Mouse (Mus musculus) lung, adult 2 months (tissue): ENCODE data around the gene 4930447C04Rik. TPM values are rescaled to one million over a fixed set of nuclear protein-coding genes. Genes with fewer than 3 reads are reported as not detected.

Source experiments
- DNase-seq: peaks from one replicate; pipeline ENCODE4 v3.0.0; 2022
- H3K4me1 ChIP-seq: fragments of 200-500 bp; 2 replicates; pipeline ENCODE4 v1.6.1; 2011; ENCODE audit warnings: low read length; ENCODE audit not compliant: control insufficient read depth, insufficient read depth
- H3K4me3 ChIP-seq: fragments of 200-500 bp; replicated peaks from 2 replicates; pipeline ENCODE3; 2011; ENCODE audit warnings: low read depth, mild to moderate bottlenecking, control low read depth, low read length; ENCODE audit errors: extremely low read depth
- CTCF ChIP-seq: fragments of 200-500 bp; IDR thresholded peaks from 2 replicates; pipeline ENCODE4 v1.5.1; 2011; ENCODE audit warnings: mild to moderate bottlenecking, low read length, control low read depth; ENCODE audit not compliant: insufficient read depth
- POLR2A ChIP-seq: fragments of 200-500 bp; IDR thresholded peaks from 2 replicates; pipeline ENCODE4 v1.6.1; 2011; ENCODE audit warnings: low read depth, mild to moderate bottlenecking, control low read depth, low read length, borderline replicate concordance; ENCODE audit errors: extremely low read depth
- WGBS: fragments of 180-500 bp; shearing (Covaris S2); methylation state at CpG from one replicate; pipeline ENCODE4 v1.1.7; 2018; 5-methylcytosine and 5-hydroxymethylcytosine counted together
- polyA plus RNA-seq: library from polyadenylated mRNA; depleted of rRNA; stranded (reverse); fragments of >200 nt; gene quantifications from 2 replicates; pipeline ENCODE4 v1.2.3, GENCODE M21; 2012; rRNA removed

Gene 4930447C04Rik
- polyA plus RNA-seq: not detected in 2 replicates

GRCm38 (mm10) chr12:72940071-72940821 lies at the start of gene 4930447C04Rik:
Gene 4930447C04Rik (minus strand): TSS chr12:72940774.
- H3K4me3 ChIP-seq: no peak within 1 kb of the TSS
- no peaks in the 10 kb centered on the region for H3K4me1 ChIP-seq
- 5% methylated on average over 39 of the region's 39 CpGs for WGBS
- no peak for DNase-seq
- TF ChIP-seq POLR2A (no peak), CTCF (no peak)

GRCm38 (mm10) chr12:72983071-72983857 lies 42.7 kb upstream of the 4930447C04Rik start:
- no peak overlapping the region for H3K4me3 ChIP-seq
- 55% methylated on average over 8 of the region's 8 CpGs for WGBS
- DNase-seq: no peak
- TF ChIP-seq POLR2A (no peak), CTCF (no peak)
- no peaks in the 10 kb centered on the region for H3K4me1 ChIP-seq

- Histone ChIP-seq H3K4me3 (no peak overlapping the region), H3K4me1 (no peaks in the 10 kb centered on the region)
- WGBS: 69% methylated on average over 10 of the region's 10 CpGs
- TF ChIP-seq POLR2A (no peak), CTCF (no peak)
- DNase-seq: no peak
Measured at GRCm38 (mm10) chr12:72982616-72983015, 42.0 kb upstream of the 4930447C04Rik start.

GRCm38 (mm10) chr12:72979236-72979635 lies 38.7 kb upstream of the 4930447C04Rik start:
- Histone ChIP-seq H3K4me3 (no peak overlapping the region), H3K4me1 (no peaks in the 10 kb centered on the region)
- TF ChIP-seq POLR2A (no peak), CTCF (no peak)
- DNase-seq: no peak
- 63% methylated on average over 5 of the region's 5 CpGs for WGBS

GRCm38 (mm10) chr12:72977851-72978250 lies 37.3 kb upstream of the 4930447C04Rik start:
- no peak overlapping the region for H3K4me3 ChIP-seq
- DNase-seq: no peak
- H3K4me1 ChIP-seq: no peaks in the 10 kb centered on the region
- TF ChIP-seq POLR2A (no peak), CTCF (no peak)
- WGBS: 63% methylated on average over 3 of the region's 3 CpGs

- no peaks in the 10 kb centered on the region for H3K4me1 ChIP-seq
- no peak overlapping the region for H3K4me3 ChIP-seq
- WGBS: 2% methylated on average over 12 of the region's 12 CpGs
- peak; percentile 53 for DNase-seq
- TF ChIP-seq POLR2A (no peak), CTCF (peak; percentile 85)
Measured at GRCm38 (mm10) chr12:72976718-72977117, 36.1 kb upstream of the 4930447C04Rik start.

GRCm38 (mm10) chr12:72976172-72976571 lies 35.6 kb upstream of the 4930447C04Rik start:
- H3K4me3 ChIP-seq: no peak overlapping the region
- no peak for DNase-seq
- WGBS: 14% methylated on average over 7 of the region's 7 CpGs
- H3K4me1 ChIP-seq: no peaks in the 10 kb centered on the region
- TF ChIP-seq POLR2A (no peak), CTCF (no peak)

- peak; percentile 18 for DNase-seq
- TF ChIP-seq POLR2A (no peak), CTCF (no peak)
- no peaks in the 10 kb centered on the region for H3K4me1 ChIP-seq
- WGBS: 4% methylated on average over 6 of the region's 6 CpGs
- H3K4me3 ChIP-seq: no peak overlapping the region
Measured at GRCm38 (mm10) chr12:72973161-72973560, 32.6 kb upstream of the 4930447C04Rik start.

- Histone ChIP-seq H3K4me1 (no peaks in the 10 kb centered on the region), H3K4me3 (no peak overlapping the region)
- WGBS: 64% methylated on average over 14 of the region's 14 CpGs
- DNase-seq: no peak
- TF ChIP-seq POLR2A (no peak), CTCF (no peak)
Measured at GRCm38 (mm10) chr12:72970620-72971019, 30.0 kb upstream of the 4930447C04Rik start.
